Mouse (Mus musculus) lung, postnatal 14 days (tissue): Measurements from ENCODE around the gene Tie1.

ENCODE experiments used
- DNase-seq: peaks from one replicate; pipeline ENCODE4 v3.0.0; 2021

Gene Tie1

DNA sequence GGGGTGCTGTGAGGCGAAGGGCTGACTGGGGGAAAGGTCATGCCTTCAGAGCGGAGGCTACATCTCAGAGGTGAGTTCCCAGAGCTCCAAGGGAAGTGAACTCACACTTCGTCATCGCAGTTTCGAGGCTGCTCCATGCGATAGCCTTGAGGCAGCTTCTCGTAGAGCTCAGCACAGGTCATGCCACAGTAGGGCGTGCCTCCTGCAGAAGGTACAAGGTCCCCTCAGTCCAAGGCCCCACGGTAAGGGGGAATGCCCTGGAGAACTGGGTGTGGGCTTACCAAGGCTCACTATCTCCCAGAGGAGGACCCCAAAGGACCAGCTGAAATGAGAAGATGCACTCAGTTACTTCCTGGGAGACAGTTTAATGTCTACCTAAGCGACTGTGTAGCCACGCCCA, 17.2 kb downstream of the Tie1 start:
- DNase-seq: no peak

GRCm38 (mm10) chr4:118471281-118471680, 18.6 kb downstream of the Tie1 start:
- DNase-seq: no peak

DNA sequence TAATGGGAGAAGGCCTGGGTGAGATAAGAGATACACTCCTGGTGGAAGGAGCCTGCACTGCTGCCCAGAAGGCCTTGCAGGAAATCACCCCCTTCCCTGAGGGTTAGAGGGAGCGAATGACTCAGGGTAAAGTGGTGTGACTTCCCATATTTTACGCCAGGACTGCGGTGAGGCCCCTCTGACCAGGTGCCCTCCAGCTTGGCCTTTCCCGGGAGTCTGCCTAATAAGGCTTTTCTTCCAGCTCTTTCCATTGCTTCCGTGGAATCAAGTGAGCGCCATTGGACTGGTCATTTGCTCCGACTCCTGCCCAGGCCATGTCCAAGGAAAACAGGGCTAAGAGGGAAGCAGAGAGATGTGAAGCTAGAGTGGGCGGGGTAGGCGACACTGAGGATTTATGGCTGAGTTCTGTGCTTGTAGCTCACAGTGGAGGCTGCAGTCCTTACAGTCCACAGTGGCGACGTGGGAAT, 24.1 kb downstream of the Tie1 start:
- no peak for DNase-seq

GRCm38 (mm10) chr4:118464956-118465355, 24.9 kb downstream of the Tie1 start:
- DNase-seq: no peak

DNA sequence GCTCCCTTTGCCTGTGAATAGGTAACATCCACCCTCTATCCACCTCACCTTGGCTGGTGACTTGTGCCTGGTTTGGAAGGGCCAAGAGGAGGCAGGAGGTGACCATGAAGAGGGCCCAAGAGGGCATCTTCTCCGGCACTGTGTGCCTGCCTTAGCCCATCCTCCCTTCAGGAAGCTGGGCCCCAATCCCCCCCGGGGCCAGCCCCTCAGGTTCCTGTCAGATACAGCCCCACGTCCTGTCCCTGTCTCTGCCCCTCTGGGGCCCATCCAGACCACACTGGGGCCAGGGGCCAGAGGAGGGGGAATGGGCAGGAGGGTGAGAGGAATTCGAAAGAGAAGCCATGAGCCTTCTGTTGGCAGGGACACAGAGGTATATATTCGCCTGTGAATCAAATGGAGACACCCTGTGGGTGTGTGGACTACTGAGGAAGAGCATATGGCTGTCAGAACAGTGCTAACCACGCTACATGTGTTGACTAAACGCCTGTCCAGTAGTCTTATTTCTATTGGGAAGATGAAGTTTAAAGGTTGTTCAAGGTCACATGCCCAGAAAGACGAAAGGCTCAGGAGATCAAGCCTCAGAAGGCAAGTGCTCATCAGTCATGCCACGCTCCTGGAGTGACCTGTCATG, 32.4 kb downstream of the Tie1 start, which contains the start of gene Mpl:
TSS of gene Mpl (minus strand) at position 169 of the 631 bp plus-strand sequence.
- DNase-seq: no peak

DNA sequence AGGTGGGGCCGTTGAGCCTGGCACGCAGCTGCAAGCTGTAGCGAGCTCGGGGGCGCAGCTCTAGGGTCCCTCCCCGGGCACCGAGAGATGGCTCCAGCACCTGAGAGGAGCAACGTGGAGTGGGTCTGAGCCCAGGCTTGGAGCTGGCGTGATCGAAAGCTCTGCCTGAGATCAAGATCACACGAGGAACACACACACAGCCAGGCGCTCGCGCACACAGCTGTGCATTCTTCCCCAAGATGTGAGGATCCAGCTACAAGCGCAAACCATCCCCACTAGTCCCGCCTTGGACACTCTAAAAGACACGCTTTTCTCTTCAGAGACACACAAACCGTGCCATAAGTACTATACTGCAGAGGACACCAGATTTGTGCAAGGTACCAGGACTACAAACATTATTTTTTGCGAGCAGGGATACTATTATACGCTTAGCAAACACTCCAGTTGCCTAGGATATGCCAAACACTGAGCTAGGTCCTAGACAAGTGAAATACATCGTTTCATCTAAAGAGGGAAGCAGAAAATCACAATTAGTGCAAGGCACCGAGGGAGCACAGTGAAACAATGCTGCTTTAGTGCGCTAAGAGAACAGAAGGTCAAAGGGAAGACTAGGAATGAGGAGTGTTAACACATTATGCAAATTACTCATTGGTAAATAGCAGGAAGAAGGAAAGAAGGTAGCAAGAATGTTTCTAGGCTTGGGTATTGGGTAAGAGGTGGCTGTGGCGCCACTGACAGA, 43.3 kb downstream of the Tie1 start:
- no peak for DNase-seq

DNA sequence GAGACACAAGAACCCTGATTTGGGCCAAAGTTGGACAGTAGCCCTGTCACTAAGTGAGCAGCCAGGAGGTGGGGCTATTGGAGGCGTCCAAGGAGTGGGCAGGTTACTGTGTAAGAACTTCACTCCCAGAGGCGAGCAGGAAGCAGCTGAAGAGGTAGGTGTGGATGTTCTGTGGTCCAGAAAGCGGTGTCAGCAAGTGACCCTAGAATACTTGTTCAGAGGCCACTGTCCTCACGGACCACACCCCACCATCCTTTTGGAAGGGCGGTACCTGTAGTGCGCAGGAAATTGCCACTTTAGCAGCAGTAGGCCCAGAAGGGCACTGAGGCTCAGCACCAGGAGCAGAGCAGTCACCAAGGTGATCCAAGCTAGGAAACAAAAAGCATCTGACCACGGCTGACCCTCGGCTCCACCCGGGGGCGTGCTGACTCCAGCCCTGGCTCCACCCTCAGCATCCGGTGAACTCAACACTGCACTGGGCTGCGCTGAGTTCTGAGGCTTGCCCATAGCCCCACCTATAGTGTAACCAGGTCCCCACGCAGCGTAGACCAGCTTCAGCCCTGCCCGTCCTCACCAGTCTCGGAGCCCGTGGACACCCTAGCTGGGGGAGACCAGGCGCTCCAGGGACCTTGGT, 44.0 kb downstream of the Tie1 start:
- DNase-seq: peak; percentile 67

DNA sequence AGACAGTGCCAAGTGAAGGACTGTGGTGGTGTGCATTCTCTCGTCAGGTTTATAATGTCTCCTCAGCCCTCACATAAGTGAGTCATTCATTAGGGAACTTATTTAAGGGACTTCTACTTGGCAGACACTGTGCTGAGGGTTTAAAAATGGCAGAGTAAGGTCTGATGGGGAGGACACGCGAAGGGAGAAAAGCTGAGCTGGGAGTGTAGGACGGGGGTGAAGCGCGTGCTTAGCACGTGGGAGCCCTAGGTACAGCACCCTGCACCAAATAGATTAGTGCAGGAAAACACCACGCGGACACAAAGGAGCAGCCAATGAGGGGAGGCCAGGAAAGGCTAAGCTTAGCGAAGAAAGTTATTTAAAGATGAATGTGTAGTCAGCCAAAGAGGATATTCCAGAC, 44.8 kb downstream of the Tie1 start:
- DNase-seq: no peak

GRCm38 (mm10) chr4:118437829-118438253, 52.0 kb downstream of the Tie1 start:
- DNase-seq: peak; percentile 32

- DNase-seq: peak; percentile 88
Observed at GRCm38 (mm10) chr4:118436820-118437603, 52.8 kb downstream of the Tie1 start, which contains the start of gene Cdc20. Cdc20 (minus strand) TSS chr4:118437352.

- DNase-seq: no peak
Observed at GRCm38 (mm10) chr4:118432332-118432731, 57.5 kb downstream of the Tie1 start.

DNA sequence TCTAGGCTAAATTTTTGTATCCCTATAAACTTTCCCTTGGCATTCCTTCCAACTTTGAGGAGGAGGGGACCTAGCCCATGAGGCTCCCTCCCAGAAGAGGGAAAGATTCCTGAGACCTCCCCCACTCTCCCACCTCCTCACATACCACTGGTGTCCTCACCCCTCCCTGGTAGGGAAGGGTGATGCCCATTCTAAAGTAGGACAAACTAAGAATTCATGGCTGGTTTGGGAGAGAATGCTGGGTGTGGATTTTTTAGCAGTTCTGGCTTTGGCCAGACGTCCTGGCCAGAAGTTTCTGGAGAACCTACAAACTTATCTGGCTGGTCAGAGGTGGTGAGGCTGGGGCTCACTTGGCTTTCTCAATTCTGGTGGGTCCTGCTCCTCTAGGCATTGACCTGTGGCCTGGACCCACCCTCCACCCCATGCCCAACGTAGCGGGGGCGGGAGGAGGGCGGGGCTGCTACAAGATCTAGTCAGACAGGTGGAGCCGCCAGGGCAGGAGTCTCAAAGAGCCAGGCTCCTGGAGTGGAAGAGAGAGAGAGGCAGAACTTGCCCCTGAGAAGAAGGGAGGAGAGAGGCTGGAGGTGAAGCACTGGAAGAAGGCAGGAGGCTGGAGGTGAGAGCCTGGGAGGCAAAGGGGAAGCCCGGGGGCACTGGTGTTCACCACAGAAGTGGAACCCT, 60.5 kb downstream of the Tie1 start:
- peak; percentile 58 for DNase-seq

DNA sequence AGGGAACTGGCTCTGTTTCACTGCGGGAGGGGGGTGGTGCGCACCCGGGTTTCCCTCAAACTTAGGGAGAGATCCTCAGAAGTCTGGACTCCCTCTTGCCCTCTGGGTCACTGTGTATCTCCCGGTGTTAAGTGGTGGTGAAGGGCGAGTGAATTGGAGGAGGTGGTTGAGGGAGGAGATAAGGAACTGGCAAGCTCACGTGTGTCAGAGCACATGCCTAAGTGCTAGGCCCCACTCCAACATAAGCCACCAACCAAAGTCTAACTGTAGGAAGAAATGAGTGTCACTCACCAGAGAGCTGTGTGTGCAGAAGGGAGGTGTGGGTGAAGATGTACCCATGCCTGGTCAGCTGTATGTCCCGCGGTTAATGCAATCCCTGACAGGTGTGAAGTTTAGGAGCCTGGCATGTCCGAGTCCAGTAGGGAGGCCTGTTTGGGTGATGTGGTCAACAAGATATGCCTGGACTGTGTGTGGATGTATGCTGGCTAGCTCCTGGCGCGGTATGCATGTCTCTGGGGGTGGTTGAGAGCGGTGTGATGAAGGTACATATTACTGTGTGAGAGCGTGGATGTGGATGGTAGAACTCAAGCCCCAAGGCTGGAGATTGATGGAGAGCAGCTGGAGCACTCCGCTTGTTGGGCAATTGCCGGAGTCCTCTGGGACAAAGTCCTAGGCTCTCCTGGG, 61.2 kb downstream of the Tie1 start:
- DNase-seq: peak; percentile 42

DNA sequence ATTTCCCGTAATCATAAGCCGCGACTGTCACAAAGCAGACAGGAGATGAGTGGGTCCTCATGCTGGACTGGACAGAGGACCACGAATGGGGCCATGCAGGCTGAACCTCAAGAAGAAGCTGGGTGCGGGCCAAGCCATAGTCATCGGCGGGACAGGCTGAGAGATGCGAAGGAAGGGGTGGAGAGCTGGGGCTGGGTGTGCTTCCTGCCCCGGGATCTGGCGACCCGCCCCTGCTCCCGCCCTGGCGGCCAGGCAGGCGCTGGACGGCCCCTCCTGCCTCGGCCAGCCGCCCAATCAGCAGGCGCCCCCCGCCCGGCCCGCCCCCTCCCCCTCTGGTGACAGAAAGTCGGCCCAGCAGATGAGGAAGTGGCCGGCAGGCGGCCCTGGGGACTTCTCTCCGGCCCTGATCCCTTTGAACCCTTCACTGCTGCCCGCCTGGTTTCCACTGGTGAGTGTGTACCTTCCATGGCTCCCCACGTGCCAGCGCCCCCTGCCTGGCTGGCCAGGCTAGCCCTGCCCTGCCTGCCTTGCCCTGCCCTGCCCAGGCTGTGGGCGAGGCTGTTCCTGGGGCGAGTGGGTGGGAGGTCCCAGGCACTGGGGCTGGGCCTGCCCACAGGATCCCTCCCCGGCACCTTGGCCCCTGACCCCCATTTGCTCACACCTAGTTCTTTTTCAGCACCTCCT, 62.0 kb downstream of the Tie1 start, which contains the start of gene Elovl1:
TSS of gene Elovl1 (plus strand) at position 326 of the 684 bp plus-strand sequence.
- peak; percentile 93 for DNase-seq

DNA sequence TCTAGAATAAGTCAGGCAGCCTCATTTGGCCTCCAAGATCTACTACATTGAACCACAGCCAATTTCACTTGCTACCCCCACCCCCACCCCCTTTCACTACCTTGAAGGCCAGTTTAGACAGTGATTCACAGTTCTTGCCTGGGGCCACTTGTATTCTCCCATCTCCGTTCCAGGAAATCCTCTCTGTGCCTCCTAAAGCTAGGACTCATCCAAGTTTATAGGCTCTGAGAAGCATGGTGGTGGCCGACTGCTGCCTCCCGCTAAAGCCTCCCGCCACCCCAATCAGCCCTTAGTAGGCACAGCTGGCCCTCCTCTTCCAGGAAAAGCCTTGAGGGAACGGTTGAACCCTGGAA, 62.5 kb downstream of the Tie1 start:
- DNase-seq: no peak

- no peak for DNase-seq
Observed at GRCm38 (mm10) chr4:118425374-118425773, 64.5 kb downstream of the Tie1 start.

DNA sequence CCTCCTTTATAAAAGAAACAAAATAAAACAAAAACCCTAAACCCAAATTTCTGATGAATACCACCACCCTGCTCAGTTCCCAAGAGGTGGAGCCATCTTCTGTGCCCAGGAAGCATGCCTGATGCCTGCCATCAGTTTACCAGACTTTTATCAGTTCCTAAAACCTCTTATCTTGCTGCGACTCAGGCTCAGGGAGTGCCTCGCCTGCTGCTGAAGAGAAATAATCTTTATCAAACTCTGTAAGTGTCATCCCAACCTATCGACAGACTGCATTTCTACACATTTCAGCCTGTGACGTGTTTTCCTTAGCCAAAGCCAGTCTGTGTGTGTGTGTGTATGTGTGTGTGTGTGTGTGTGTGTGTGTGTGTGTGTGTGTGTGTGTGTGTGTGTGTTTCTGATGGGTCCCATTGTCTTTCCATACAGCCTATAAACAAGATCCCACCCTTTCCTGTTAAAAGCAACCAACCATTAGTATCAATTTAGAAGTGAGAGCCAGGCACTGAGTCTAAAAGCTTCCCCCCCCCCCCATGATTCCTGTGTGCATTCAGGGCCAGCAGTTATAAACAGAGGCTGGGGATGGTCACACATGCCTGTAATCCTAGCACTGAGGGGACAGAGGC, 65.2 kb downstream of the Tie1 start:
- no peak for DNase-seq

DNA sequence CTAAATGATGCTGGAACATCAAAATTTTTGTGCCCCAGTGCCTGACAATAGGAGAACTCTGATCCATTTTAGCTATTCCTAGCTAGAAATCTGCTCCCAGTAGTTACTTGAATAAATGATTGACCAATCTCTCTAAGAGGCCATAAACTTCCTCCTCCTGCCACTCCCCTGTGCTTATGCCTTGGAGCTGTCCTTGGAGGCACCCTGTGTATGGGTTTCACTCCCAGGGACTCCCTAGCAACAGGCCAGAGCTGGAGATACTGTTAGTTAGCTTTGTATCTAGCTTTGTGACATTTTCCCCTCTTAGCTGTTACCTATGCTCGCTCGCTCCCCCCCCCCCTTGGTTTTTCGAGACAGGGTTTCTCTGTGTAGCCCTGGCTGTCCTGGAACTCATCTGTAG, 68.5 kb downstream of the Tie1 start:
- DNase-seq: no peak
